Mouse (Mus musculus): Measurements from ENCODE around the gene Acox2. TPM values are rescaled to one million over a fixed set of nuclear protein-coding genes. Genes with fewer than 3 reads are reported as not detected.

Acox2 gene
- polyA plus RNA-seq, 1 experiment: 0.35 TPM

- H3K4me1 ChIP-seq (ENCODE audit: control insufficient read depth, insufficient read depth, low read length): no peaks in the 10 kb centered on the region
- H3K36me3 ChIP-seq (ENCODE audit: control insufficient read depth, insufficient read depth, low read length): no peaks in the 10 kb centered on the region
- H3K27ac ChIP-seq (ENCODE audit: control insufficient read depth, insufficient read depth, low read depth, low read length): no peak overlapping the region
- no peak overlapping the region for H3K4me3 ChIP-seq (ENCODE audit: control insufficient read depth, low read depth, low read length)
- no peaks in the 10 kb centered on the region for H3K27me3 ChIP-seq (ENCODE audit: control insufficient read depth, insufficient read depth, low read length)
- no peak for TF ChIP-seq CTCF (IDR thresholded peaks at IDR 0.05; ENCODE audit: control insufficient read depth, insufficient read depth, insufficient replicate concordance, low read depth, low read length)
- TF ChIP-seq POLR2A (IDR thresholded peaks at IDR 0.05; ENCODE audit: control insufficient read depth, low read depth, low read length): no peak
Measured at GRCm38 (mm10) chr14:8232155-8232910, 26.8 kb downstream of the Acox2 start.

- Histone ChIP-seq H3K27ac (ENCODE audit: control insufficient read depth, insufficient read depth, low read depth, low read length) (no peak overlapping the region), H3K4me1 (ENCODE audit: control insufficient read depth, insufficient read depth, low read length) (no peaks in the 10 kb centered on the region), H3K36me3 (ENCODE audit: control insufficient read depth, insufficient read depth, low read length) (no peaks in the 10 kb centered on the region), H3K4me3 (ENCODE audit: control insufficient read depth, low read depth, low read length) (no peak overlapping the region), H3K27me3 (ENCODE audit: control insufficient read depth, insufficient read depth, low read length) (no peaks in the 10 kb centered on the region)
- TF ChIP-seq POLR2A (IDR thresholded peaks at IDR 0.05; ENCODE audit: control insufficient read depth, low read depth, low read length) (no peak), CTCF (IDR thresholded peaks at IDR 0.05; ENCODE audit: control insufficient read depth, insufficient read depth, insufficient replicate concordance, low read depth, low read length) (no peak)
Measured at GRCm38 (mm10) chr14:8229367-8230019, 29.7 kb downstream of the Acox2 start.

- no peaks in the 10 kb centered on the region for H3K36me3 ChIP-seq (ENCODE audit: control insufficient read depth, insufficient read depth, low read length)
- TF ChIP-seq CTCF (IDR thresholded peaks at IDR 0.05; ENCODE audit: control insufficient read depth, insufficient read depth, insufficient replicate concordance, low read depth, low read length): no peak
- TF ChIP-seq POLR2A (IDR thresholded peaks at IDR 0.05; ENCODE audit: control insufficient read depth, low read depth, low read length): no peak
- H3K27me3 ChIP-seq (ENCODE audit: control insufficient read depth, insufficient read depth, low read length): no peaks in the 10 kb centered on the region
- H3K4me3 ChIP-seq (ENCODE audit: control insufficient read depth, low read depth, low read length): no peak overlapping the region
- H3K4me1 ChIP-seq (ENCODE audit: control insufficient read depth, insufficient read depth, low read length): no peaks in the 10 kb centered on the region
- H3K27ac ChIP-seq (ENCODE audit: control insufficient read depth, insufficient read depth, low read depth, low read length): no peak overlapping the region
Measured at GRCm38 (mm10) chr14:8224805-8225204, 34.3 kb downstream of the Acox2 start.

- Histone ChIP-seq H3K4me3 (ENCODE audit: control insufficient read depth, low read depth, low read length) (no peak overlapping the region), H3K36me3 (ENCODE audit: control insufficient read depth, insufficient read depth, low read length) (no peaks in the 10 kb centered on the region), H3K27ac (ENCODE audit: control insufficient read depth, insufficient read depth, low read depth, low read length) (no peak overlapping the region), H3K27me3 (ENCODE audit: control insufficient read depth, insufficient read depth, low read length) (no peaks in the 10 kb centered on the region), H3K4me1 (ENCODE audit: control insufficient read depth, insufficient read depth, low read length) (no peaks in the 10 kb centered on the region)
- TF ChIP-seq CTCF (IDR thresholded peaks at IDR 0.05; ENCODE audit: control insufficient read depth, insufficient read depth, insufficient replicate concordance, low read depth, low read length) (no peak), POLR2A (IDR thresholded peaks at IDR 0.05; ENCODE audit: control insufficient read depth, low read depth, low read length) (no peak)
Measured at GRCm38 (mm10) chr14:8223506-8224293, 35.5 kb downstream of the Acox2 start.

- Histone ChIP-seq H3K4me3 (ENCODE audit: control insufficient read depth, low read depth, low read length) (no peak overlapping the region), H3K27ac (ENCODE audit: control insufficient read depth, insufficient read depth, low read depth, low read length) (no peak overlapping the region), H3K36me3 (ENCODE audit: control insufficient read depth, insufficient read depth, low read length) (no peaks in the 10 kb centered on the region), H3K4me1 (ENCODE audit: control insufficient read depth, insufficient read depth, low read length) (no peaks in the 10 kb centered on the region), H3K27me3 (ENCODE audit: control insufficient read depth, insufficient read depth, low read length) (no peaks in the 10 kb centered on the region)
- TF ChIP-seq POLR2A (IDR thresholded peaks at IDR 0.05; ENCODE audit: control insufficient read depth, low read depth, low read length) (no peak), CTCF (IDR thresholded peaks at IDR 0.05; ENCODE audit: control insufficient read depth, insufficient read depth, insufficient replicate concordance, low read depth, low read length) (no peak)
Measured at GRCm38 (mm10) chr14:8222561-8222960, 36.6 kb downstream of the Acox2 start.

- TF ChIP-seq CTCF (IDR thresholded peaks at IDR 0.05; ENCODE audit: control insufficient read depth, insufficient read depth, insufficient replicate concordance, low read depth, low read length): no peak
- TF ChIP-seq POLR2A (IDR thresholded peaks at IDR 0.05; ENCODE audit: control insufficient read depth, low read depth, low read length): no peak
- Histone ChIP-seq H3K4me1 (ENCODE audit: control insufficient read depth, insufficient read depth, low read length) (no peaks in the 10 kb centered on the region), H3K36me3 (ENCODE audit: control insufficient read depth, insufficient read depth, low read length) (no peaks in the 10 kb centered on the region), H3K27ac (ENCODE audit: control insufficient read depth, insufficient read depth, low read depth, low read length) (no peak overlapping the region), H3K27me3 (ENCODE audit: control insufficient read depth, insufficient read depth, low read length) (no peaks in the 10 kb centered on the region), H3K4me3 (ENCODE audit: control insufficient read depth, low read depth, low read length) (no peak overlapping the region)
Measured at GRCm38 (mm10) chr14:8220912-8221311, 38.2 kb downstream of the Acox2 start.

GRCm38 (mm10) chr14:8220306-8220705, 38.8 kb downstream of the Acox2 start:
- Histone ChIP-seq H3K4me1 (ENCODE audit: control insufficient read depth, insufficient read depth, low read length) (peaks cover 2% of the 10 kb centered on the region), H3K4me3 (ENCODE audit: control insufficient read depth, low read depth, low read length) (no peak overlapping the region), H3K27me3 (ENCODE audit: control insufficient read depth, insufficient read depth, low read length) (no peaks in the 10 kb centered on the region), H3K36me3 (ENCODE audit: control insufficient read depth, insufficient read depth, low read length) (no peaks in the 10 kb centered on the region), H3K27ac (ENCODE audit: control insufficient read depth, insufficient read depth, low read depth, low read length) (no peak overlapping the region)
- no peak for TF ChIP-seq POLR2A (IDR thresholded peaks at IDR 0.05; ENCODE audit: control insufficient read depth, low read depth, low read length)
- TF ChIP-seq CTCF (IDR thresholded peaks at IDR 0.05; ENCODE audit: control insufficient read depth, insufficient read depth, insufficient replicate concordance, low read depth, low read length): peak; percentile 52; the same call in 1 of the 2 replicates

Measured in testis, adult 2 months (tissue).